In the genomic region with DNA sequence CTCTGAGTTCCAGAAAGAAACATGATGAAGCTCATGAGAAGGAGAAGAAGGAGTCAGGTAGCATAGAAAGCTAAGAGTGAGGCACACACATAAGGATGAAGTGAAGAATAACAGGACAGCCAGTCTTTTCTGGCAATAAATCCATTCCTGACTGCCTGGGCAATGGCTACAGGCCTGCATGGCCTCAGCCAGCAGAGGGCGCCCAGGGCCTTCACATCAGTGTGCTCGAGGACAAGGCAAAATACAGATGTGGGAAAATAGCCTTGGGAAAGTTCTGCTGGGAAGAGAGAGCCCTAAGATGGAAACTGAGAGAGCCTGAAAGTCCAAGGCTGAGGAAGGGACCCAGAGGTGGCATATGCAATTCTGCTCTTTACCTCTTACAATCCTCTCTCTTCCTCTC, we compare ENCODE assay signal across 9 mouse cellular contexts. TPM values are rescaled to one million over a fixed set of nuclear protein-coding genes. Genes with fewer than 3 reads are reported as not detected.
DNase-seq lines count a peak whose midpoint lies in the region; ATAC-seq lines count a peak whose summit lies in the region.
"Had no signal": no experiment of that assay in that cellular context is flagged by ENCODE, and none has a peak within 500 bp of the region (broad histone marks: within the 10 kb centered on the region; RNA-seq: fewer than 3 reads in every experiment).

No protein-coding gene starts in this region.

- no peaks in the 10 kb centered on the region for H3K9me3 ChIP-seq in liver, embryonic 12.5 days (replicated peaks)
- H3K9me3 ChIP-seq in midbrain, embryonic 16.5 days (replicated peaks; ENCODE audit: control insufficient read depth, low read length, poor library complexity, severe bottlenecking), result no peaks in the 10 kb centered on the region

- H3K27me3 ChIP-seq in liver, embryonic 12.5 days (replicated peaks), result no peaks in the 10 kb centered on the region
- H3K27me3 ChIP-seq in midbrain, embryonic 16.5 days (ENCODE audit: control insufficient read depth, insufficient read depth, low read depth, low read length), result no peaks in the 10 kb centered on the region; the same call in 1 of the 2 replicates

- DNase-seq in liver, result peak; percentile 72
- DNase-seq in embryo, embryonic 9.5 days (ENCODE audit: extremely low spot score), result peak; percentile 79
- peak; percentile 22 to 68 for DNase-seq in kidney, adult 8-10 months
- DNase-seq in left cerebral cortex, postnatal 4 days, result peak; percentile 89
- DNase-seq in telencephalon, adult 2 months (ENCODE audit: low read depth, low spot score), result peak; percentile 49

- no peak overlapping the region for H3K4me2 ChIP-seq in liver, embryonic 12.5 days
- H3K4me2 ChIP-seq in midbrain, embryonic 16.5 days (ENCODE audit: low read length), result no peak overlapping the region

- H3K4me3 ChIP-seq in liver, embryonic 12.5 days, result no peak overlapping the region
- no peak overlapping the region for H3K4me3 ChIP-seq in midbrain, embryonic 16.5 days (ENCODE audit: low read depth, low read length)

- H3K27ac ChIP-seq in liver, embryonic 12.5 days, result no peak overlapping the region
- H3K27ac ChIP-seq in midbrain, embryonic 16.5 days (ENCODE audit: low read length), result no peak overlapping the region

- H3K9ac ChIP-seq in liver, embryonic 12.5 days, result no peak overlapping the region
- H3K9ac ChIP-seq in midbrain, embryonic 16.5 days (ENCODE audit: low read depth, low read length), result no peak overlapping the region

- no peak for ATAC-seq in liver, embryonic 12.5 days
- ATAC-seq in granulocyte monocyte progenitor cell, adult 5-6 weeks (replicated peaks; ENCODE audit: poor library complexity, severe bottlenecking), result peak; percentile 52; the same call in 1 of the 2 replicates
- ATAC-seq in midbrain, embryonic 16.5 days, result peak; percentile 90

- intact Hi-C loops in left cerebral cortex, postnatal 4 days (cut with DNase I), result loop anchor here (5.0 kb wide), 1 partner anchor 748 kb away; the partner anchor contains the start of gene Astn2

- 0% methylated on average over 2 of the region's 2 CpGs for WGBS in liver, embryonic 12.5 days (ENCODE audit: insufficient replicate concordance)
- 0% methylated on average over 2 of the region's 2 CpGs for WGBS in midbrain, embryonic 16.5 days

- H3K36me3 ChIP-seq in liver, embryonic 12.5 days, result no peaks in the 10 kb centered on the region
- no peaks in the 10 kb centered on the region for H3K36me3 ChIP-seq in midbrain, embryonic 16.5 days (ENCODE audit: control insufficient read depth, insufficient read depth, low read length)
- H3K36me3 ChIP-seq: G1E had no signal

- no peaks in the 10 kb centered on the region for H3K4me1 ChIP-seq in liver, embryonic 12.5 days
- H3K4me1 ChIP-seq in midbrain, embryonic 16.5 days (ENCODE audit: control insufficient read depth, insufficient read depth, low read length), result no peaks in the 10 kb centered on the region

RNA-seq across cellular contexts. Expression of gene Trim32, which starts 49.9 kb away (rescaled TPM):
- polyA plus RNA-seq in liver, embryonic 12.5 days (2016; fragmentation: Nextera tagmentation; extraction: Ambion mirVana), result 12.3 and 12.5 TPM in 2 replicates
- total RNA-seq in granulocyte monocyte progenitor cell, adult 5-6 weeks (2014; fragmentation: Nextera tagmentation), result 8.0 and 9.3 TPM in 2 replicates
- total RNA-seq in granulocyte monocyte progenitor cell, adult 5-6 weeks (2017), result 5.0 and 8.7 TPM in 2 replicates
- 100 to 1,000 TPM; 176 to 193 TPM for total RNA-seq in left cerebral cortex, postnatal 4 days (2021)
- 218 and 235 TPM in 2 replicates for polyA plus RNA-seq in midbrain, embryonic 16.5 days (2015; fragmentation: Nextera tagmentation; extraction: Ambion mirVana)
- polyA plus RNA-seq: G1E had no signal

Comparison
In these comparisons a context has a peak if more than half of its experiments do, and no peak if none do; other contexts are left out.
1. RNA of gene Trim32, which starts 49.9 kb away (total RNA-seq): 176 to 193 TPM in left cerebral cortex, postnatal 4 days; 5.0 to 9.3 TPM in granulocyte monocyte progenitor cell, adult 5-6 weeks; every median in the first group is over 10 times any median in the second.
2. Peak in every context shown above with its lines, with median percentiles within 50 percentile points of each other: DNase-seq.